Mouse (Mus musculus) adrenal gland, postnatal 25 days (tissue): ENCODE results near the gene Macrod2. TPM values are rescaled to one million over a fixed set of nuclear protein-coding genes. Genes with fewer than 3 reads are reported as not detected.

ENCODE experiments used
- DNase-seq: peaks from one replicate; pipeline ENCODE4 v3.0.0; 2021; ENCODE audit warnings: mixed read lengths
- total RNA-seq: library from RNA; stranded (reverse); gene quantifications from 2 replicates; pipeline ENCODE4 v1.2.3, GENCODE M21; 2021

Gene Macrod2
- total RNA-seq, 1 experiment from 2014 or later, result 7.5 TPM

DNA sequence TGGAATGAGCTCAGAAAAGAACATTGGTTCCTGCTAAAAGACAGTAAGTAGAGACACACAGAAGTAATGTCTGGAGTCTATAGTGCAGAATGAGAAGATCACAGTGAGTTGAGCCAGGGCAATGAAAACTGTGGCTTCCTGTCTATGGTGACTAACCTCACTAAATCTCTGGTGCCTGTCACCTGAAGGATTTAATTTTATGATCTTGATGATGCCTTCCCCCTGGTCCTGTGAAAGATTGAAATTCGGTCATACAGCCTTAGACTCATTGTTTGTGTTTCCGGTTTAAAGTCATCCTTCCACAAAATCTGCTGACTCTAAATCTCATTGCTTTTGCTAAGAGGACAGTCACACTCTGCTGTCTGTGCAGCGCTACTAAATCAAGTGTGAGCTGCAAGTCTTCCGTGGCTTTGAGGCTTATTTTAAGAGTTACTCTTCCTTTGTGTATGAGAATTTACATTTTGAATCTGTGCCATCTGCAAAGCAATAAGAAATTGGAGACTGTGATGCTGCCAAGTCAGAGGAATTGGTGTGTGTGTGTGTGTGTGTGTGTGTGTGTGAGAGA is 1836.0 kb downstream of the Macrod2 start:
- DNase-seq, result no peak

DNA sequence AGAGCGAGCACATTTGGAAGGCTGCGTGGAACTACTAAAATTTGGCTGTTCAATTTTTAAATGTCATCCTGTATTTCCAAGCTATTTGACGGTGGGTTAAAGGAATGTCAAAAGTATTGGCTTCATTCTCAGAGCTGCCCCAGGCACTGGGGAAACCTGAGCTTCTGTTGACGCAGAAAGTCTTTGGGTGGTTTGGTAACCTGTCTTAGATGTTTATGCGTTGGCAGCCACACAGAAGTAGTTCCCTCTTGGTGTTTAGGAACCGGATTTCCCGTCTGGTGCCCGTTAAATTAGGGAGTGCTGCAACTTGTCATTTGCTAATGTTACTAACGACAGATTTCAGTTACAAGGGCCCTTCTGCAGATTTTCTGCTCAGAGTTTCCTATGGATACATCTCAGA is 1837.7 kb downstream of the Macrod2 start:
- no peak for DNase-seq

DNA sequence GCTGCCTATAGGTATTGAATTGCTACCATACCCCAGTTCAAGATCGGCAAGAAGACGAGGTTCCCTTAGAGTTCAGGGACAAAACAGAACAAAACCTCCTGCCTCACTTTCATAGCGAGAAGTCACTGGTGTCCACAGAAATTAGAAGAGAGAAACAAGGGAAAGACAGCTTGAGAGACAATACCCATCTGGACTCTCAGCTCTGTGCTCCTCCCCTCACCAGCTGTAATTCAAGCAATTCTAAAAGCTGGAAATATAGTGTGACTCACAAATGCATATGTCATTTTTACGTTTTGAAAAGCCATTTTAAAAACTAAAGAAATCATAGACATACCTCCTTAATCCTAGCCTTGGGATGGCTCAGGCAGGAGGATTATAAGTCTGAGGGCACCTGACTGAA is 1848.4 kb downstream of the Macrod2 start:
- no peak for DNase-seq

DNA sequence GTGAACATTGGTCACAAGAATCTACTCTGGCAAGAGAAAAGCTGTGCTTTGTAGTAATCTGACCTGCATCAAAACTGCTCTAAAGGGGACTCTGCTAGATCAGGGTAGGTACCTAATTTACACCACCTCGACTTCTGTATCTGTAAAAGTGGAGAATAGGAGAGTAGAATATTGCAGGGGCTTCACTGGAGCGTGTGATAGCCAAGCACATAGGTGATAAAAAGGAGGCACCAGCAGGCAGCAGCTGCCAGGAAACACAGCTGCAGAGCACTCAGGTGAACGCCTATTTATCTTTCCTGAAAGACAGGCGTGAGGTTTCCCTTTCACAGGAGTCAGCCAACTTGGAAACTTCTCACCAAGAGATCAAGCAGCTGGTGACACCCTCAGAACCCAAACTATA is 1855.3 kb downstream of the Macrod2 start:
- DNase-seq, result no peak

DNA sequence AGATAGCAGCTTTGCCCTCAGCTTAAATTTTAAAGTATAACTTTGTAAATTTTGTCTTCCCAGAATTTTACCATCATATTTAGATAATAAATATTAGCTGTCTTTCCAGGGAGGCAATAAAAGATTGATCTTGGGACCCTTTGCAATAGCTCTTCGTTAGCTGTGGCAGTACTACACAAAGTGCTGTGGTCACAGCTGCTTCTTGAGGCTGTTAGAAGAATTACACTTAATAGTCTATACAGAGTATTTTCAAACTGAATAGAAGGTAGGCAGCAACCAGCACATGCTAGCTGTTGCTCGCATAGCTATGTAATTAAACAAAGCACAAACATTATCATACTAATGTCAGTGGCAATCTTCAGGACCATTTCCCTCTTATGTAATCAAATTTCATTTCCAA is 1856.4 kb downstream of the Macrod2 start:
- no peak for DNase-seq

DNA sequence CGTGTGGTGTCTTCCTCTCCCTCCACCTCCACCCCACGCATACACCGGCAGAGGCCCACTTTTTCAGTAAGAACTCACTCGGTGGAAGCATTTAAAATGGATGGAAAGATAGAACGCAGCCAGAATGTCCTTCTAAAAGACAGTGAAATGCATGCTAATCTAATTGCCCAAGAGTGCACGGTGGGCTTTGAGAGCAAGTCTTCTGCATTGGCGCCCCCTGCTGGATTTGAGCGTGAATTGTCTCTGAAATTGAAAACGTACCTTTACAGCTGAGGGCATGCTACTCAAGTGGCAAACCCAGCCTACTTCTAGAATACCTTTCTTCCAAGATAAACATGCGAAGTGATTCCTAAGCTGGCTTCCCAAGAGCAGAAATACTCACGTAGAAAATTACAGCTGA is 1858.8 kb downstream of the Macrod2 start:
- DNase-seq, result peak; percentile 66

DNA sequence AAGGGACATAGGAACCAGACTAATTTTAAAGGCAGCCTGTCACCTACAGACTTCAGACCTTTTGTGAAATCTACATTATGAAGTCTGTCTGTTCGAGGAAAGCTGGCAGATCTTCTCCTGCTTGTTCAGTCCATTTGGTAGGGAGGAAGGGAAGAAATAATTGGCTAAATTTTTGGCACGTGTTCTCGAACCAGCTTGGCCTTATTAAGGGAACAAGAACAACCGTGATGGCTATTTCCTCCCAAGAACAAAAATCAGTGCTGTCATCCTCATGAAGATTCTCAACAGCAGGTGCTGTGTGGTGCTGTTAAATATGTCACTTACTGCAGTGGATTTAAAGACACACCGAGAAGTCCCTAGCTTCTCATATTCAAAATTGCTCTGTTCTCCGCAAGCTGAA is 1859.5 kb downstream of the Macrod2 start:
- DNase-seq, result no peak

DNA sequence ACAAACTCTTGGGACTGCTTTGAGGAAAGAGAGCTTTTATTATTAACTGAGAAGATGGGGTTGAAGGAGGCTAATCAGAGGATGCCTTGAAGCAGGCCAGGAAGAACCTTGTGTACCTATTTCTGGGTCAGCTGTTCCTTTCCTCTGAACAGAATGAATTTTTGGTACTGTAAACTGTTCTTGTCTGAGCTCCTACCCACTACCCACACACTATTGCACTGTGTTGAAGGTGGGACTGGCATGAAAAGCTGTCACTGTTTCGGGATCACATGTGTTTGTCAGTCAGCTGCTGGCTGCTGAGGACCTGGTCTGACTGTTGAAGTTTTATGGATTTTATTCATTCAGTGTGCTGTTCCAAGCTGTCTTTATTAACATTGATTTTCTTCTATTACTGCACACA is 1862.4 kb downstream of the Macrod2 start:
- no peak for DNase-seq

DNA sequence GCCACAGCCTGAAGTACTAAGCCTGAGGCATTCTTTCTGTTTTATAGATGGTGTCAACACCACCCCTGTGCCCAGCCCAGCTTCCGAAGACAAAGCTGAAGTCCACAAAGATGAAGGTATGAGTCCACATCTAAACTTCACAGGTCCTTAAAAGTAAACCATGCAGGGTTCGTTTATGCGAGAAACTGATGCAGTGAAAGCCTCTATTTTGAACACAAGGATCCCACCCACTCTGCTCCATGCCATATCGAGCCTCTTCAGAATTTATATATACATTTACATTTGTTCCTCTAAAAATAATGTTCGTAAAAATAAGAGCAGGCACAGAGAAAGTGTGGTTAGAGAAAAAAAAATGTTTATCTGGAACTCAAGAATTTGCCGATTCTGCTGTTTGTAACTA is 1865.9 kb downstream of the Macrod2 start:
- no peak for DNase-seq

DNA sequence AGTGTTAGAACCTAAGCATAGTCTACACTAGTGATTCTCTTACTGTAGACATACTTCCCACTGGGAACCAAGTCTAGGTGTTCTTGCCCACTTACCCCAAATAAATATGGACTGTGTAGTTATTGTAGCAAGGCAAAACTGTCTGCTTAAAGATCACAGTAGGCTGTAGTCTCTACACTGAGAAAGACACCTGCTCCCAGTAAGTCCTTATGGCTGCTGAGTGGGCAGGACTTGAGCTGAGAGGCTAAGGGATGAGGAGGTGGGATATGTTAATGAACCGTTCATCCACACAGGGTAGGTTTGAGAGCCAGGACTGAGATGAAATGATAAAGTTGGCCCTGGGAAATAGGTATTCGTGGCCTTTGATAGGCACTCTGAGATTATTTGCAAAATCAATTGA is 1869.6 kb downstream of the Macrod2 start:
- no peak for DNase-seq

DNA sequence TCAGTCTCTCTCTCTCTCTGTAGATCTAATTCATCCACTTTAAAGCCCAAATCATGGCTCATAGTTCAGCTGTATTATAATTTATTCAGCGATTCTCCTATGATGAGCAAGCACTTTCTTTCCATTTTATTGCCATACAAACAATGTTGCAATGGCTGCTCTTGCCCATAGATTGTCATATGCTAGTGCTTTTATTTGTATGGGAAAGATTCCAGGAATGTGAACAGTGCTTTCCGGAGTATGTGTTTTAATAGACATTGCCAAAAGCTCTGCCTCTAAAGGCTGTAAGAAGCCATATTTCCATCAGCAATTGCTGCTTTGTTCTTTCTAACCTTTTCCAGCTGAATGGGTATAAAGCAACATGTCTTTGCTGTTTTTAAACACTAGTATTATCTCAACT is 1872.7 kb downstream of the Macrod2 start:
- no peak for DNase-seq

DNA sequence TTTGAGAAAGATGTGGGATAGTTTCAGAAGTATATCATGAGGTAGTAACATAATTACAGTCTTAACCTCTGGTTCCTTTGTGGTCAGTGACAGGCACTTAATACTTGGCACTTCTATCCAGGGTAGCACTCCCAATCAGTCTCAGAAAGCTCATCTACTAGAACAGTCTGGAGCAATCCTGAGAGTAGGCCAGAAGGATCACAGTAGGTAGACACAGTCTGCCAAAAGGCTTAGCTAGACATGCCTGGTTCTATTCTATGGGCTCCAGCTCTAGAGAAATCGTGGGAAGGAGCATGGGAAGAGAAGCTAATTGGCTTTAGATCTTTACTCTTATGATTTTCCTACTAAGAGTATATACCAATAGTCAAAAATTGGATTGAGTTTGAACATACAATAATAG is 1891.7 kb downstream of the Macrod2 start:
- no peak for DNase-seq

DNA sequence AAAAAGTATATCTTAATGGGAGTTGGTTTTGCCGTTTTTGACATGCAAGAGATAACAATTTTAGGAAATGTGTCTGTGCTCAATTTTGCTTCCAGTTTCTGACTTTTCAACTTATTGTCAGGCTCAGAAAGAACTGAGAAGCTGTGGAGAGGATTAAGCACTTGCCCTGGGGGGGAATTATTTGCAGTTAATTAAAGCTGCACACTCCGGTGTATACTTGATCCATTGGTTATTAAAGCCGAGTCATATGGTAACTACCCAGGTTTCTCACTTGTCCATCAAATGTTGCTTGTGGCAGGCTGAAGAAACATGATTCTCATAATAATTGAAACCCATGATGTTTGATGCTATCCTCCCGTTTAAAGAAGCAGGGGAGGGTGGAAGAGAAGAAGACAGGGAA is 1899.7 kb downstream of the Macrod2 start:
- DNase-seq, result no peak

DNA sequence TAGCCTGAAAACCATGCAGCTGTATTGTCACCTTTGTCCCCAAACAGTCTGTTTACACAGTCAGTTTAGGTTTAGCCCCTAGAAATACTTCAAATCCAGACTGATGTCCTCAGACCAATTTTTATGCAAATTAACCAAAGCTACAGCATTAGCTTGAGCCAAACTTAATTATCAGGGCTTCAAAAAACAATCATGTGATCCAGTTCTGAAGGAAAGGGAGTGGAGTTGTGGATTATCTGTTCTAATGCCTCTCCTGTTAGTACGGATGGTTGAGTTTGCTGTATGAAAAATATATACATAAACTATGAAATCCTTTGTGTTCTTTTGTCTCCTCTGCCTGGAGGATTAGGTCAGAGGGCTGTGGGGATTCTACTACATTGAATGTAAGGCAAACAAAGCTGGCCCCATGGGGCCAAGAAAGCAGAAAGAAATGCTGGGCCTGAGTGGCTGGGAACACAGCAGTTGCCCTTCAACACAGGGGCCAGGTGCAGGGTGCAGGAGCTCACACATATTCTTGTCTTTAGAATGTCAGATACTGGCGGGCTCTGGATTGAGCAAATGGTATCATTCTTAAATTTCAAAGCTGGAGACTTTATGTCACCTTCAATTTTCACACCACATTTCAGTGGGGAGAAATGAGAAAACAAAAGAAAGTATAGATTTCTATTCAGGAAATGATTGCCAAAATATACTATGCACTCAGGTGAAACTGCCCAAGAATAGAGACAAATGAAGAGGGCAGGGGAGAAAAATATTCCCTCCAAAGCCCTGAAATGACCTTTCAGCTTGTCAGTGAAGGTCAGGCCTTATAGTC is 1908.2 kb downstream of the Macrod2 start:
- DNase-seq, result no peak

DNA sequence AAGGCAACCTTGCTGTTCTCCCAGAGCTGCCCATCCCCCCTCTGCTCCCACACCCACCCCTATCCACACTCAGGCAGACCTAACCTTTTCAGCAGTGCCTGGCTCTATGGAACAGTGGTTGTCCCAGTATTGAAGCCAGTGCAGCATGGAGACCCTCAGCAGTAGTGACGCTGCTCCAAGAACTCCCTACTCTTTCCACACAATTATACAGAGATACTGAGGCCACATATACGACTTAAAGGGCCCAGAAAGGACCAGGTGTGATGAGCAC is 1908.7 kb downstream of the Macrod2 start:
- no peak for DNase-seq

DNA sequence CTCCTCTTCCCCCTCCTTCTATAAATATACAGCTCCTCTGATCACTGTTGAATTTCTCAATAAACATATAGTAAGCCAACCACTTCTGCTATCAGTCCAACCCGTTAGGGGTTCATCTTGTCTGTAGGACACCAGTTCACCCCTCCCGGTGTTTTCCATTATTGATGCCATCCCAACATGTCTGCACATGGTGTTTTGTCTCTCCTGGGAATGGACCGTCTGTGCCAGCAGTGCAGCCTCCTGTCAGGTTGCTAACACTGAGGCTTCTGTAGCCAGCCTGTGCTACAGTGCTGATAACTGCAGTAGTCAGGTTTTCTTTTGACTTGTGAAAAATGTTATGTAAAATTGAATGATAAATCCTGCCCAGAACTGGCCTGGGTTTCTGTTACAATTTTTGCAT is 1928.0 kb downstream of the Macrod2 start:
- DNase-seq, result no peak

DNA sequence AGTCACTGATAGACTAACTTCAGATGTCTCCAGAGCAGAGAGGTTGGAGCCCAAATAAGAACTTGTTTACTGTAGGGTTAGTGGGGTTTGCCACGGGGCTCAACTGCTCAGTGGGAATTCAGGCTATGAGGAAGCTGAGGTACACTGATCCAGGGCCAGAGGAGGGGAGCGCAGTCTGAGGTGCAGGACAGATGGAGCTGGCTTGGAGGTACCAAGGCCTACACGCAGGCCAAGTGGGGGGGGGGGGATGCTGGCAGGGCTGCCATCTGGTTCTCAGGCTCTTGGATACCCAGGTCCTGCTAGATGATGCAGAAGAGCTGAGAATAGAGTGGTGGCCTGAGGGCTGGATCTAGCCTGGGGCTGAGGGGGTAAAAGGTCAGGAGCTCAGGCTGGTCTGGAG is 1931.6 kb downstream of the Macrod2 start:
- DNase-seq, result no peak

DNA sequence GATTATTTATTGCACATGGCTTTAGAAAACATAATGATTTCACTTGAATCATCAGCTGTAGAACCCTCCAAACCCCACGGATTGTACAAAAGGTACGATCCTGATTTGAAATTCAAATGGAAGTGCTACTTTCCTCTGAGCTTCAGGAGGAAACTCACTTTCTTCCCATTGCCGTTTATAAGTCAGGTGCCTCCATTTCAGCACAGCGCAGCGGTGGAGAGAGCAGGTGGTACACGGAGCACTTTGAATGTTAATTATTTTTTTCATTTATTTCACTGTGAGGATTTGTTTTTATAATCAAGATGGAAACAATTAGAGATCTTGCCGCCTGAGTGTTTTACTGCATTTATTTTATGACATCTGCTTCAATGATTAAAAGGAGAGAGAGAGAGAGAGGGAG is 1934.7 kb downstream of the Macrod2 start:
- DNase-seq, result no peak

DNA sequence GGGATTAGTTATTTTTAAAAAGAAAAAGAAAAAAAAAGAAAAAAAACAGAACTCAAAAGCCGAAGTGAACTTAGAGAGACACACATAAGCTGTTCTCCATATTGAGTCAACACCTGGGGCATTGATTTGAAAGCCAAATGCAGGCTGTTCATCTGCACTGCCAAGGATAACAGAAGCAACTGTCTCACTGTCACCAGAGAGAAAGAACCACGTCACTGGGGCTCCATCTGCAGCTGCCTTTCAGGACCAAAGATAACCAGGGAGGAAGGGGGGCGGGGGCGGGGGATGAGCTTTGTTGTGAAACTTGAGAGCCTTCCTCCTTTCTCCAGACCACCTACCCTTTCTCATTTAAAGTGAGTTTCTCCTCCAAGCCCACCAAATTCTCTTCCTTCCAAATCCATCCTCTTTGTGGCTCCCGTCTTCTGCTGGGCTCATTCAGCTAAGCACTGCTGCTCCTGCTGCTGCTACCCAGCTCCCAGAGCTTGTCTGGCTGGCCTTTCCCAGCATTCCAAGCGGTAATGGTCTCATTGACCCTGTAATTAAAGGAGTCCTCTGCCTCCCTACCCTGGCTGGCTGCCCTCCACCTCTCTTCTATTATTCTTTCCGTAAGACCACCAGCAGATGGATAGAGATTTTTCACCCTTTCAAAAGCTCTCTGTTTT is 1939.5 kb downstream of the Macrod2 start:
- no peak for DNase-seq

DNA sequence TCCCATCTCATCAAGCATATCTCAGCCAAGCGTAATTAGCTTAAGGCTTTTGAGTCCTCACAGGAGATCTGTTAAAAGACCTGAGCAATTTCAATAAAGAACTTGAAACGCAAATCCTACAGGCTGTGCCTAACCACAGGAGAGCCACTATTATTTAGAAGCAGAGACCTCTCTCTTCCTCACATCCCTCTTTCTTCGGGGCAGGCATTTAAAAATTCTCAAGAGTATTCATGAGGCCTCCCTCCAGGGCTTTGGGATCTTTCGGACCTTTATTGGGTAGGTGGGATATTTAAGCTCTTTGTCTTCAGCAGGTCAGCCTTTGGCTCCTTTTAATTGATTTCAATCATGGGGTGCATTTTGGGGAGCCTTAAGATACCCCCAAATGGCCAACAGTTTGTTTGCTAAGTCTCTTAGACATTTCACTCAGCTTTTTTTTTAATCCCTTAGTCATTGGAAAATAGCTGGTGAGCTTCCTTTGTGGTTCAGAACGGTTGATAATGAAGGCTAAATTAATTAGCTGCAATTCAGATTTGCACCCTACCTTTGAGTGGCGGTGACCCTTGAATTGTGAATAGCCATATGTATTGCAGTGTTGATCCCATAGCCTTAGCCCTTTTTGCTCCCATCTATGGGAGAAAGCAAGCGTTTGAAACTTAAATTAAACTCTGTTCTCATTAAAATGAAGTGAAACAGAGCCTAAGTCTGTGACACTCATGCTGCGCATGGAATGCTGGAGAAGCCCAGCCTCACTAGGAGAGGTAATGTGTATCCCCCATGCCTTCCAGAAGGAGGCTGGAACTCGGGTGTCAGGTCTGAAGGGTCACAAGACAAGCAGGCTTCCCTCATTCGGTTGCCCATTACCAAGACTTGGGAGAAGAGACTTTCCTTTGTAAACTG is 1940.2 kb downstream of the Macrod2 start:
- DNase-seq, result no peak

DNA sequence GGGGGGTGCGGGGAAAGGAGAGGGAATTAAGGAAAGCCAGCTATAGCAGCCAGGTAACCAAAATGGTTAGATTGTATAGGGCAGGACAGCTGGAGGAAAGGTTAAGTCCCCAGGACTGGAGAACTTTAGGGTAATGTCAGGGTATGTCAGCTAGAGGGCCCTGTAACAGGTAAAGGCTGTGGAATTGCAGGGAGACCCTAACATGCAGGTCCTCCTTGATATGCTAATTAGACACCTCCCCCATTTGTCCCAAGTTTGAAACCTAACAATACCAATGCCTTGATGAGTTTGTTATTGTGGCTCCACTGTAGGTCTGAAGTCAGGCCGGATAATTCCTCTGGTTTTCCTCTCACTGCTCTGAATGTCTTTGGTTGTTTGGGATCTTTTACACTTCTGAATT is 1948.9 kb downstream of the Macrod2 start:
- DNase-seq, result no peak

DNA sequence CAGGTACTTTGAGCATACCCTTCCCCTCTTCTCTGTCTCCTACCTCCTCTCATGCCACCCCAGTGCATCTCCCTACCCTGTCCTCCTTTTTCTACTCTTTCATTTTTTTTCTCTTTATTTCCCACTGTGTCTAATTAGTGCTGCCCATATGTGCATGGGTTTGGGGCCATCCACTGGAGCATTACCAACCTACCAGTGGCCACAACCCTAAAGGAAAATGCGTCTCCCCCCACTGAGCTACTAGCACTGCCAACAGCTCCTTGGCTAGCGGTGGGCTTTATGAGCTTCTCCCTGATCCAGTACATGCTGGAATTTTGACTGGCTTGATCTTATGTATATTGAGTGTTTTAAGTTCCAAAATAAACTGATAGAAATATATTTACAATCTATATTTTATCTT is 1949.6 kb downstream of the Macrod2 start:
- DNase-seq, result no peak

DNA sequence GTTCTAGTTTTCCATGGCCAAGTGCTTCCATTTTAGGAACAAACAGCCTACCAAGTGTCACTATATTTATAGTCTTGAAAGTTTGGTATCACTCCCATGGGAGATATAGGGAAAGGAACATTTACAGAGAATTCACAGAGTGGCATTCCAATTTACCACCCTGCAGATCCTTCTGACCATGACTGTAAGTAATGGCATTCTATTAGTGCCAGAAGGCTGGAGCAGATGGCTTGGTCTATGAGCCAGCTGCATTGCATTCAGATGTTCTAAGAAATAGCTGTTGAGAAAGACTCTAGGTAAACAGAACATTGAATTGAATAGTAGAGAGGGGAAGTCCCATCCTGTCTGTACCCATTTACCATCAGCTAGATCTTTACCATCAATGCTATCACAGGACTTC is 1954.7 kb downstream of the Macrod2 start:
- no peak for DNase-seq
